Mouse (Mus musculus) MEL (cell line): ENCODE data around the gene Smap1. TPM values are rescaled to one million over a fixed set of nuclear protein-coding genes. Genes with fewer than 3 reads are reported as not detected.

Source experiments
- DNase-seq: peaks from one replicate; pipeline ENCODE4 v3.0.0; 2011; ENCODE audit warnings: low read depth, low spot score
- H3K27ac ChIP-seq: 2 replicates; pipeline ENCODE4 v1.5.1; 2012; ENCODE audit warnings: low read depth, mild to moderate bottlenecking, control low read depth, low read length, moderate library complexity; ENCODE audit not compliant: control insufficient read depth
- H3K27me3 ChIP-seq, 2 experiments: fragments of 150-350 bp in 1 of 2; sonication (generic) in 1 of 2; 2 replicates each; pipeline ENCODE4 v1.6.1; 2012; ENCODE audit warnings: low read length in 2 of 2, mild to moderate bottlenecking in 2 of 2, improper control_type of control experiment in 1 of 2, moderate library complexity in 1 of 2; ENCODE audit not compliant: insufficient read depth in 2 of 2, control insufficient read depth in 1 of 2
- H3K36me3 ChIP-seq, 2 experiments: 2 replicates each; pipeline ENCODE4 v1.6.1; 2012 to 2014; ENCODE audit warnings: low read length in 2 of 2, improper control_type of control experiment in 1 of 2, inconsistent platforms in 1 of 2, mild to moderate bottlenecking in 1 of 2; ENCODE audit not compliant: insufficient read depth in 2 of 2, control insufficient read depth in 1 of 2
- H3K4me1 ChIP-seq, 2 experiments: fragments of 150-350 bp in 1 of 2; sonication (generic) in 1 of 2; 2 replicates each; pipeline ENCODE4 v1.6.1; 2012; ENCODE audit warnings: low read length in 2 of 2, improper control_type of control experiment in 1 of 2, mild to moderate bottlenecking in 1 of 2; ENCODE audit not compliant: insufficient read depth in 2 of 2, control insufficient read depth in 1 of 2
- H3K4me3 ChIP-seq, 2 experiments: fragments of 150-350 bp in 1 of 2; sonication (generic) in 1 of 2; 2 replicates each; pipeline ENCODE4 v1.5.1; 2012; ENCODE audit warnings: low read depth in 2 of 2, low read length in 2 of 2, mild to moderate bottlenecking in 2 of 2, moderate library complexity in 2 of 2, control low read depth in 1 of 2, improper control_type of control experiment in 1 of 2; ENCODE audit not compliant: control insufficient read depth in 1 of 2, insufficient read depth in 1 of 2
- H3K79me2 ChIP-seq: 2 replicates; pipeline ENCODE4 v1.6.1; 2012; ENCODE audit warnings: mild to moderate bottlenecking, low read length, moderate library complexity; ENCODE audit not compliant: control insufficient read depth, poor library complexity, insufficient read depth
- H3K9ac ChIP-seq: 2 replicates; pipeline ENCODE4 v1.6.1; 2012; ENCODE audit warnings: low read depth, mild to moderate bottlenecking, control low read depth, low read length, moderate library complexity; ENCODE audit not compliant: control insufficient read depth, poor library complexity, severe bottlenecking
- H3K9me3 ChIP-seq: fragments of 150-350 bp; sonication (generic); replicated peaks from 2 replicates; pipeline ENCODE4 v1.6.1; 2012; ENCODE audit warnings: mild to moderate bottlenecking, low read length, improper control_type of control experiment, moderate library complexity; ENCODE audit not compliant: insufficient read depth
- CHD2 ChIP-seq: IDR thresholded peaks from 2 replicates; pipeline ENCODE4 v1.6.1; 2011; ENCODE audit warnings: low read length, improper control_type of control experiment
- CTCF ChIP-seq, 3 experiments: IDR thresholded peaks in 2 of 3; conservative IDR thresholded peaks in 1 of 3; 2 replicates each; pipeline ENCODE4 v1.5.1; 2011 to 2012; ENCODE audit warnings: low read length in 3 of 3, low read depth in 2 of 3, mild to moderate bottlenecking in 2 of 3, improper control_type of control experiment in 1 of 3, inconsistent platforms in 1 of 3, mixed read lengths in 1 of 3, moderate library complexity in 1 of 3; ENCODE audit not compliant: control insufficient read depth in 1 of 3, insufficient read depth in 1 of 3, poor library complexity in 1 of 3, severe bottlenecking in 1 of 3
- E2F4 ChIP-seq: IDR thresholded peaks from 2 replicates; pipeline ENCODE4 v1.6.1; 2011; ENCODE audit warnings: low read depth, low read length, improper control_type of control experiment, borderline replicate concordance
- ETS1 ChIP-seq: IDR thresholded peaks from 2 replicates; pipeline ENCODE4 v1.6.1; 2012; ENCODE audit warnings: low read depth, mild to moderate bottlenecking, inconsistent platforms, low read length, improper control_type of control experiment, moderate library complexity
- GABPA ChIP-seq: IDR thresholded peaks from 2 replicates; pipeline ENCODE4 v1.6.1; 2012; ENCODE audit warnings: low read depth, mild to moderate bottlenecking, inconsistent platforms, low read length, improper control_type of control experiment, moderate library complexity
- GATA1 ChIP-seq: IDR thresholded peaks from 2 replicates; pipeline ENCODE4 v1.6.1; 2011; ENCODE audit warnings: low read depth, low read length, improper control_type of control experiment
- KAT2A ChIP-seq: conservative IDR thresholded peaks from 2 replicates; pipeline ENCODE4 v1.6.1; 2012; ENCODE audit warnings: low read depth, low read length, improper control_type of control experiment, inconsistent platforms
- MAFK ChIP-seq: IDR thresholded peaks from 2 replicates; pipeline ENCODE4 v1.6.1; 2011; ENCODE audit warnings: low read depth, mild to moderate bottlenecking, low read length, improper control_type of control experiment, borderline replicate concordance
- MAX ChIP-seq: IDR thresholded peaks from 2 replicates; pipeline ENCODE4 v1.6.1; 2011; ENCODE audit warnings: low read length, improper control_type of control experiment
- MXI1 ChIP-seq: IDR thresholded peaks from 2 replicates; pipeline ENCODE4 v1.6.1; 2011; ENCODE audit warnings: mild to moderate bottlenecking, low read depth, low read length, improper control_type of control experiment
- MYC ChIP-seq: IDR thresholded peaks from 2 replicates; pipeline ENCODE4 v1.6.1; 2011; ENCODE audit warnings: low read depth, mild to moderate bottlenecking, low read length, improper control_type of control experiment, moderate library complexity
- NRF1 ChIP-seq: IDR thresholded peaks from 2 replicates; pipeline ENCODE4 v1.6.1; 2014; ENCODE audit warnings: low read depth, mild to moderate bottlenecking, inconsistent platforms, low read length, improper control_type of control experiment, moderate library complexity; ENCODE audit not compliant: poor library complexity, insufficient read depth, severe bottlenecking
- POLR2A ChIP-seq, 2 experiments: IDR thresholded peaks; 2 replicates each; pipeline ENCODE4 v1.6.1; 2011 to 2012; ENCODE audit warnings: low read length in 2 of 2, mild to moderate bottlenecking in 2 of 2, control low read depth in 1 of 2, improper control_type of control experiment in 1 of 2, low read depth in 1 of 2, moderate library complexity in 1 of 2; ENCODE audit not compliant: control insufficient read depth in 1 of 2, insufficient read depth in 1 of 2, poor library complexity in 1 of 2
- POLR2AphosphoS5 ChIP-seq: IDR thresholded peaks from 2 replicates; pipeline ENCODE4 v1.6.1; 2012; ENCODE audit warnings: low read depth, borderline replicate concordance, mild to moderate bottlenecking, inconsistent platforms, low read length, moderate library complexity, mixed read lengths
- RAD21 ChIP-seq: IDR thresholded peaks from 2 replicates; pipeline ENCODE4 v1.6.1; 2011; ENCODE audit warnings: mild to moderate bottlenecking, low read depth, low read length, improper control_type of control experiment
- SIN3A ChIP-seq: IDR thresholded peaks from 2 replicates; pipeline ENCODE4 v1.6.1; 2012; ENCODE audit warnings: low read length, improper control_type of control experiment, inconsistent platforms
- TAL1 ChIP-seq: IDR thresholded peaks from 2 replicates; pipeline ENCODE4 v1.6.1; 2012; ENCODE audit warnings: mild to moderate bottlenecking, inconsistent platforms, low read length, moderate library complexity, mixed read lengths
- TCF12 ChIP-seq: IDR thresholded peaks from 2 replicates; pipeline ENCODE4 v1.6.1; 2014; ENCODE audit warnings: low read depth, mild to moderate bottlenecking, inconsistent platforms, low read length, improper control_type of control experiment, moderate library complexity
- ZC3H11A ChIP-seq: IDR thresholded peaks from 2 replicates; pipeline ENCODE4 v1.6.1; 2012; ENCODE audit warnings: low read depth, mild to moderate bottlenecking, inconsistent platforms, low read length, improper control_type of control experiment
- ZKSCAN1 ChIP-seq: IDR thresholded peaks from 2 replicates; pipeline ENCODE4 v1.6.1; 2012; ENCODE audit warnings: low read depth, mild to moderate bottlenecking, inconsistent platforms, low read length, improper control_type of control experiment, moderate library complexity
- ZNF384 ChIP-seq: IDR thresholded peaks from 2 replicates; pipeline ENCODE4 v1.6.1; 2012; ENCODE audit warnings: low read depth, mild to moderate bottlenecking, inconsistent platforms, low read length, improper control_type of control experiment
- polyA plus RNA-seq, 2 experiments: library from polyadenylated mRNA; stranded (reverse) in 1 of 2; unstranded in 1 of 2; fragments of >175 nt in 1 of 2; fragments of >200 nt in 1 of 2; gene quantifications; 2 replicates each; pipeline versions ENCODE4 v1.2.1 to v1.2.4; 2012; ENCODE audit warnings: low replicate concordance in 2 of 2, low read depth in 1 of 2; ENCODE audit not compliant: insufficient read length in 2 of 2, insufficient read depth in 1 of 2, missing spikeins in 1 of 2
- total RNA-seq: library from RNA; depleted of rRNA; stranded (reverse); fragments of 300-350 nt; gene quantifications from 2 replicates; pipeline ENCODE4 v1.2.3, GENCODE M21; 2012

Gene Smap1
- total and polyA plus RNA-seq, 3 experiments = 27.2 to 128 (median 86.4) TPM

- no peaks in the 10 kb centered on the region for H3K4me1 ChIP-seq
- no peak overlapping the region for H3K9ac ChIP-seq
- no peaks in the 10 kb centered on the region for H3K27me3 ChIP-seq
- no peak overlapping the region for H3K4me3 ChIP-seq
- no peak overlapping the region for H3K27ac ChIP-seq
- H3K79me2 ChIP-seq = no peaks in the 10 kb centered on the region
- no peaks in the 10 kb centered on the region for H3K9me3 ChIP-seq
- no peaks in the 10 kb centered on the region for H3K36me3 ChIP-seq
- TF ChIP-seq SIN3A (no peak), CHD2 (no peak), KAT2A (no peak), CTCF (IDR thresholded peaks at IDR 0.05 in 2 of 3, conservative IDR thresholded peaks at IDR 0.05 in 1 of 3; ENCODE audit: control insufficient read depth in 1 of 3, insufficient read depth in 1 of 3, low read depth in 2 of 3, low read length in 3 of 3, poor library complexity in 1 of 3, severe bottlenecking in 1 of 3) (no peak), ZNF384 (no peak), POLR2A (IDR thresholded peaks at IDR 0.05; ENCODE audit: control insufficient read depth in 1 of 2, insufficient read depth in 1 of 2, low read depth in 1 of 2, low read length in 2 of 2, poor library complexity in 1 of 2) (no peak), MYC (no peak), RAD21 (no peak), TCF12 (no peak), GATA1 (no peak), MXI1 (no peak), ETS1 (no peak), POLR2AphosphoS5 (no peak), MAX (no peak), NRF1 (no peak), ZKSCAN1 (no peak), GABPA (no peak), ZC3H11A (no peak), TAL1 (no peak), MAFK (no peak)
- TF ChIP-seq, all 39 proteins: peak for 0
- no peak for DNase-seq
Measured at GRCm38 (mm10) chr1:23934669-23935407, 12.7 kb upstream of the Smap1 start.

- Histone ChIP-seq H3K36me3 (no peaks in the 10 kb centered on the region), H3K27ac (no peak overlapping the region), H3K9ac (no peak overlapping the region), H3K79me2 (no peaks in the 10 kb centered on the region), H3K4me1 (peaks cover 2 to 4% of the 10 kb centered on the region in 2 experiments; a peak in 2 of 4 replicates), H3K27me3 (no peaks in the 10 kb centered on the region), H3K4me3 (no peak overlapping the region), H3K9me3 (no peaks in the 10 kb centered on the region)
- no peak for TF ChIP-seq E2F4
- DNase-seq = no peak
Measured at GRCm38 (mm10) chr1:23929410-23929809, 7.3 kb upstream of the Smap1 start.
